Mouse (Mus musculus) kidney, adult 8-10 months (tissue): ENCODE results near the gene Fbxl18.

ENCODE experiments used
- DNase-seq, 2 experiments: peaks; one replicate each; pipeline ENCODE4 v3.0.0; 2022

The Fbxl18 gene

DNA sequence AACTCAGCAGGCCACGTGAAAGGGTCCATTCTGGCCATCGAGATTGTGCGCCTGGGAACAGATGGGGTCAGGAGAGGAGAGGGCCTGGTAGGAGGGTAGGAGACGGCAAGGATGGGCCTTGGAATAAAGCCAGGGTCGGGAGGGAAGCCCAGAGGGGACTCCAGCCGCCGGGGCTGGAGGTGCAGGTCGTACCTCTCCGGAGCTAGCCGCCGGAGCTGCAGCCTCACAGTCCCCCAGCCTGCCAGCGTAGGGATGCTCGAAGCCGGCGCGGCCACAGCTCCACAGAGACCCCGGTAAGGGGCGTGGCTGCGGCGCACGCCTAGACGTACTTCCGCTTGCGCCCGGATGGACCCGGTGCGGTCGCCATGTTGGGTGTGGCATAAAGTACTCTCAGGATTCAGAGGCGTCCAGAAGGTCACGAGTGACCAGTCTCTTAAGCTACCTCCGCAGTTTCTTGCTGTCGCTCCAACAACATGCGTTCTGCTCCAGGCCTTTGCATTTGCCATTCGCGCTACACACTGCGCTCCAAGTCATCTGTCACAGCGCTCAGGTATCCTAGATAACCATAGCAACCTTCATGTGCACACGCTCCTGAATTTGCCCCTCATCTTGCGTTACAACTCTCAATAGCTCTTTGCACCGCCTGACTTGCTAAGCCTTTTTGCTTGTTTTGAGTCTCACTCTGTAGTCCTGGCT lies at the start of gene Fbxl18:
TSS of gene Fbxl18 (minus strand) at position 504 of the 696 bp plus-strand sequence.
- peak; percentile 88 to 92 for DNase-seq

DNA sequence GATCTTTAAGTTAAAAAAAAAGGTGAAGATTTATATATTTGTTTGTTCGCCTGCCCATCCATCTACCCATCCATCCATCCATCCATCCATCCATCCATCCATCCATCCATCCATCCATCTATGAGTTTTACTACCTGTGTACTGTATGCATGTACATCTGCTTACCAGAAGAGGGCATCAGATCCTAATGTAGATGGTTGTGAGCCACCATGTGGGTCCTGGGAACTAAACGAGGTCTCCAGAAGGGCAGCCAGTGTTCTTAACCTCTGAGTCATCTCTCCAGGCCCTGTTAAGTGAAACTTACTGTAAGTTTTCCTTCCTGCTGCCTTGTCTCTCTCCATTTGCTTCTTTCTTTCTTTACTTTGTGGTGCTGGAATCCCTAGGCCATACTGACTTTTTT lies 45.2 kb upstream of the Fbxl18 start:
- no peak for DNase-seq

DNA sequence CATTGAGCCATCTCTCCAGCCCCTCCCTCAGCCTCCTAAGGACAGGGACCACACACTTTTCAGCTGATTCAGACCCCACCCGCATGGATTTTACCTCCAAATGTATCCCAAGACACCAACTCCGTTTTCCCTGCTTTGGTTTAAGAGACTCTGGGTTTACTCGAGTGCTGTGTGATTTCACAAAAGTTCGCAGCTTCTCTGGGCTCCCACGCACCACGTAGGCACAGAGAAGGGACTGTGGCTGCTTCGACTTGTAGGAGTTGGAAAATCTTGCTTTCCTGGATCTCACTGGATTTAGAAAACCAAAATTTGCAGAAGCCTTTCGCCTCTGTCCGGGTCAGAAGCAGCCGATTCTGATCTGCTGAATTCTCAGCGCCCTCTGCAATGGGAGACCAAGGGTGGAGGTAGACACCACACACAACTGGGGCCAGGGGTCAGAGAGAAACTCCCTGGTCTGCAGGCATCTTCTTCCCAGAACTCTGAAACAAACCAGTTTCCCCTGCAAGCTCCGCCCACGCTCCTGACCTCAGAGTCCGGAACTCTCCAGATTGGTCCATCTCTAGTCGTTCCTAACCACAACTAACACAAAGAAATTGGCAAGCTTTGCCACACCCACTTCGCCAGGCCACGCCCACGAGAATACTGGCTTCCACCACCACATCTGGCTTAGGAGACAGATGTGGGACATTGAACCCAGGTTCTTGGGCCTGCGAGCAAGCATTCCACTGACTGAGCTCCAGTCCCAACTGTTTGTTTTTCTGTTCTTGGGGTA lies 42.9 kb upstream of the Fbxl18 start:
- DNase-seq = peak in 1 of 2 experiments; percentile 25

DNA sequence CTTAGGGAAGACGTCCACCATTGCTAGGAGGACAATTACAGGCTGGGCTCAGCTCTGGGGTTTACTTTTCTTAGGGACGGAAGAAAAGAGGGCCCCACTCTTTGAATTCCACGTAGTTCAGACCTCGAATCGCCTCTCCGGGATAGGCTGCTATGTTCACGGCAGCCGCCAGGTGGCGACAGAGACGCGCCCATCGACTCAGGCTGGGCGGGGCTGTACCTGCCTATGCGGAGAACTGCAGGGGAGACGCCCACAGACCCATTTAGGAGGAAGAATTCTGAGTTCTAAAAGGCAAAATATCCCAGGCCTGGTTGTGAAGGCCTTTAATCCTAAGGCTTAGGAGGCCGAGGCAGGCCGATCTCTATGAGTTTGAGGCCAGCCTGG lies 41.1 kb upstream of the Fbxl18 start:
- peak; percentile 61 to 80 for DNase-seq

DNA sequence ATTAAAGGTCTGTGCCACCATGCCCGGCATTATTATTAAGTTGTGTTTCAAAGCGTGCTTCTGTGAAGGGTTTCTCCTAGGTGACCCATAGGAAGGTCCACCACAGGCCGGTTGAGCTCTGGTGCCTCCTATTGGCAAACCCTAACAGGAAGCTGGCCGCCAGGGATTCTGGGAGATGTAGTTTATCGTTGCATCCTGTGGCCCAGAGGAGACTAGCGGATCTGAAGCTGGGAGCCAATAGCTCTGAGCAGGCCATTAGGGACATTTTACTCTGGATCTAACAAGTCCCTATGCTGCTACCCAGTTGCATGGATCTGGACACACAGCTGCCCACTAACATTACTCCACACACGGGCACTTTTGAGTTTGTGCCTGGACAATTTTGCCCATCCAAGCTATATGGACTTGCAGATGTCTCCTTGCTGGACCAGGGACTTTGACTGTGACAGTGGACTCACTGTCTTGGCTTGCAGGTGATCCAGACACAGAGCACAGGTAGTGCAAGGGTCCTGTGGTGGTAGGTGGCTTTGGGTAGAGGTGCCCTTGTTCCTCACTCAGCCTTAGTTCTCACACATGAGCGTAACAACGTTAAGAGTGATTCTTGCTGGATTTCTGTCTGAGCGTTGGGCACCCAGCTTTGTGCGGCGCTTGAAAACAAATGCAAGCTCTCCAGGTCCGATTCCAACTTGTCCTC lies 40.6 kb upstream of the Fbxl18 start:
- peak; percentile 86 to 90 for DNase-seq

DNA sequence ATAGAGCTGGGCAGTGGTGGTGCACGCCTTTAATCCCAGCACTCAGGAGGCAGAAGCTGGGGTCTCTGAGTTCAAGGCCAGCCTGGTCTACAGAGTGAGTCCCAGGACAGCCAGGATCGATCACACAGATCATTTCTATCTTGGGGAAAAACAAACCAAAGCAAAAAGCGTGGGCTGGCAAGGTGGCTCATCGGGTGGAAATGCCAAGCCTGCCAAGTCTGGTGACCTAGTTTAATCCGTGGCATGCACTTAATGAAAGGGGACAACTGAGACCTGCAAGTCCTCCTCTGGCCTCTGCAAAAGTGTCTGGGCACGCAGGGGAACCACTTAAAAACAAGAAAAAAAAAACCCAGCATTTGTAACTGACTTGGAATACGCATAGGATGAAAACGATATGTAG lies 37.5 kb upstream of the Fbxl18 start:
- DNase-seq = no peak

DNA sequence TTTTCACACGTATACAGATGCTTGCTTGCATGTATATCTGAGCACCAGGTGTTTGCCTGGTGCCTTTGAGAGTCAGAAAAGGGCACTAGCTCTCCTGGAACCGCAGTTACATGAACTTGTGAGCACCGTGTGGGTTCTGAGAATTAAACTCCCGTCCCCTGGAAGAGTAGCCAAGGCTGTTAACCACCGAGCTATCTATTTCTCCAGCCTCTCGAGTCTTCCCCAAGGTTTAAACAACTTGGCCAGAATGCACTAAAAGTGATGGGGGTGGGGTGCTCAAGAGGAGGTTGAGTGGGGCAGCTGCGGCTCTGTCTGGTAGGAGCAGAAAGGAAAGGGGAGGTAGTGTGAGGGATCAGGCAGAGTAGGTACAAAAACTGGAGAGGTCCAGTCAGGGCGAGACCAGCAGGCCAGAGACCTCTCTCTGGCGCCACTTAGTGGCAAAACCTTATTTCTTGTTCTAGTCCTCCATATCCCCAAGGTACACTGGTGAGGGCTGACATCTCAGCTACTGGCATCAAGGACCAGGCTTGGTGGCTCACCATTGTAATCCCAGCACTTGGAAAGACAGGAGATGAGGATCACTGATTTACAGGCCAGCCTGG lies 37.0 kb upstream of the Fbxl18 start:
- DNase-seq = peak; percentile 87

DNA sequence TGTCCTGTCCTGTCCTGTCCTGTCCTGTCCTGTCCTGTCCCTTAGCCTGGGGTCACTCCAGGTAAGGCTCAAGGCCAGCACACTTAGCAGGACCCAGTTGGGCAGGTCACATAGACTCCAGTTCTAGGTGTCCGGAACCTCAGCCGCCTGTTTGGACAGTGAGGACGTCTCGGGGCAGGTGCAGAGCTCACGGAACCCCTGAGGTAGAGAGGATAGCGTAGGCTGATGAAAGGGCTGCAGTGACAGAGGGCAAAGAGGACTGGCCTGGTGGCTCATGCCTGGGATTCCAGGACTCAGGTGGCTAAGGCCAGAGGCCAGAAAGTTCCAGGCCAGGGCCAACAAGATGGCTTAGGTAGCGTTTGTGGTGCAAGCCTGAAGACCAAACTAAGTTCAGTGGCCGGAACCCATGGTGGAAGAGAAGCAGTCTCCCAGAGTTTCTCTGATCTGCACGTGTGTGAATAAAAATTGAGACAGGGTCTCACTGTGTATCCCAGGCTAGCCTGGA lies 36.1 kb upstream of the Fbxl18 start:
- peak in 1 of 2 experiments; percentile 11 for DNase-seq

DNA sequence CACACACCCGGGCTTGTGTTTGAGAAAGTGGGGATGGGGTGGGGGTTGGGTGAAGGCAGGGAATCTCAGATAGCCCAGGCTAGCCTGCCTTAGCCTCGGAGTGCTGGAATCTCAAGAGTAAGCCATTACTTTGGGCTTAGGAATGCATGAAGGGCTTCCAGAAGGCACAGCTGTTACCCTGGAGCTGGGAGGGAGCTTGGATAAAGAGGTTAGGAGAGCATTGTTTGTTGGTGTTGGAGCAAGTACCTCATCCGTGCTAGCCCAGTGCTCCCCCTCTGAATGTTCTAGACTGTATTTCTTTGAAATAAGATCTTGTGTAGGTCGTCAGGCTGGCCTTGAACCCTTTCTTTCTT lies 34.2 kb upstream of the Fbxl18 start:
- DNase-seq = no peak

DNA sequence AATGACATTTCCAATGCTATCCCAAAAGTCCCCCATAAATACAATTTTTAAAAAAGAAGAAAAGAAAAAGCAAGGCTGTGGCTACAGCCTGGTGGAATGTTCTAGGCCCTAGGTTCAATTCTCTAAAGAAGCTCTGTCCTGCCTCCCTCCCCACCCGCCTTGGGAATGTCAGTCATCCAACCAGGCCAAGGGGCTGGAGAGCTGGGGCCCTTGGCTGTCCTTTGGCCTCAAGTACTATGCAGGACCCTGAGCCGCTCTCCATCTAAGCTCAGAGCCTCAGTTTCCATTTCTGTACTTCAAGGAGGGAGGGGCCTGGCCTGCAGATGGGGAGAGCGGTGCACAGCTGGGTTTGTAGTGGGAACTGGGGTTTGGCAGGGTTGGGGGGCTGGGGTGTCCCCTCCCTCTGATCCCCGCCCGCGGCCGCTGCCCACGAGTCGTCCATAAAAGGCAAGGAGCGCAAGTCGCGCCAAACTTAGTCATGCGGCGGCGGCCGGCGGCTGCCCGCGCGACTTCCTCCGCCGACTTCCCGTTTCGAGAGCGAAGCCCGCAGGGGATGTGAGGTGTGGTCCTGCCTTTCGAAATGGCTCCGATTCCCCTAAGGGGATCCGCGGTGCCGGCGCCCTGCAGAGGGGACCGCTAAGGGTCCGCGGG lies 33.7 kb upstream of the Fbxl18 start:
- peak; percentile 67 to 76 for DNase-seq

DNA sequence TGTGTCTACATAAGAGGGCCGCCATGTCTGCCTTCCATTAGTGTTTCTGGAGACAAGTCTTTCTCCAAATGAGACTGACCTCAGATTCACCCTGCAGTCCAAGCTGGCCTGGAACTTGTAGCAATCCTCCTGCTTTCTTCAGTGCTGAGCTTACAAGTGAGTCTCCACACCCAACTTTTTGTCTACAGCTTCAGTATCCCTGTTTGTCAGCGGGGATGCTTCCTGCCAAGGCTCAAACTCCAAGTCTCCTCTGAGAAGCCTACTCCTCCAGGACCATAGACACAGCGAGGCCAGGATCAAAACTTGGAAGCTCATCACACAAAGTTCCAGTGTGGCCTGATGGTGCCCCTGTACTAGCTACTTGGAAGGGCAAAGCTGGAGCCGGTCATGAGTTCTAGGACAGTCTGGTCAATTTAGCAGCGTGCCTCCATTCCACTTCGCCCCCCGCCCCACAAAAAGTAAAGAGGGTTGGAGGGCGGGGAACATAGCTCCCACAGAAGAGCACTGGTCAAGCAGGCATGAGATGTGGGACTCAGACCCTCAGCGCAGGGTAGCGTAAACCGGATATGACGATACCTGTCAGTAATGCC lies 32.2 kb upstream of the Fbxl18 start:
- DNase-seq = no peak

DNA sequence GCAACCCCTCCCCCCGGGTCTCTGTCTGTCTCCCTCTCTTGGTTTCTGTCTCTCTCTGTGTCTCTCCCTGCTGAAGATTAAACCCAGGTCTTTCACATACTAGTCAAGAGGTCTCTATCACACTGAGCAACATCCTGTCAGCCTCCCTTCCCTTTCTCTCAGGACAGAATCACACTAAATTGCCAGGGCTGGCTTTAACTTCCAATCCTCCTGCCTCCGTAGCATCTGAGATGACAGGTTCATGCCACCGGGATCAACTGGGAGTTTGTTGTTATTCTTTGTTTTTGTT lies 31.7 kb upstream of the Fbxl18 start:
- DNase-seq = no peak

DNA sequence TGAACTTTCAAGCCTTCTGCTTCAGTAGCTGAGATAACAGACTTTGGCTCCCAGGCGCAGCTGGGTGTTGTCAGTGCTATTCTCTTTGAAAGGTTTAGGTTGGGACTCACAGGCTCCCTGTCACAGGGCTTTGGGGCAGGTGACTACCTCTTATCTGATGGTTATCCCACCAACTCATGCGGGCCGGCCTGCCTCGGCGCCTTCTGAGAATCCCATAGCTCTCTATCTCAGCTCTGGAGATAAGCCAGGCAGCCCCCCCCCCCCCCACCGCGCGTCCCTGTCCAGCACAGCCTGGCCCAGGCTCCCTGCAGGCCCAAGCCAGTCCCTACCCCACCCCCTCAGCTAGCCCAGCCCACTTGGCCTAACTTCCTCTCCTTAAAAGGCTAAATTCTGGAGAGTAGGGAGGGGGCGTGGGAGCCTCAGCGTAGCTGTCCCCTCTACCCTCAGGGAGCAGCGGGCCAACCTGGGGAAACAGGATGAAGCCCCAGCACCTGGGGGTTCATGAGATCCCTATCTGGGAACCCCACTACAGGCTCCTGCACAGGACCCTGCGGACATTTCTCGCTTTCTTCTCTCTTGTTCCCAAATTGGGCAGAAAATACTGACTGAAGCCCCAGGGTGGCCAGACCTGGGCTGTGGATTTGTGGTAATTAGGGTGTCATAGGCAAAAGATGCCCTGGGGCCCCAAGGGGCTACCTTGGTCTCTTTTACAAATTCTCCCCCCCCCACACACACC lies 31.2 kb upstream of the Fbxl18 start:
- DNase-seq = peak; percentile 41 to 47

DNA sequence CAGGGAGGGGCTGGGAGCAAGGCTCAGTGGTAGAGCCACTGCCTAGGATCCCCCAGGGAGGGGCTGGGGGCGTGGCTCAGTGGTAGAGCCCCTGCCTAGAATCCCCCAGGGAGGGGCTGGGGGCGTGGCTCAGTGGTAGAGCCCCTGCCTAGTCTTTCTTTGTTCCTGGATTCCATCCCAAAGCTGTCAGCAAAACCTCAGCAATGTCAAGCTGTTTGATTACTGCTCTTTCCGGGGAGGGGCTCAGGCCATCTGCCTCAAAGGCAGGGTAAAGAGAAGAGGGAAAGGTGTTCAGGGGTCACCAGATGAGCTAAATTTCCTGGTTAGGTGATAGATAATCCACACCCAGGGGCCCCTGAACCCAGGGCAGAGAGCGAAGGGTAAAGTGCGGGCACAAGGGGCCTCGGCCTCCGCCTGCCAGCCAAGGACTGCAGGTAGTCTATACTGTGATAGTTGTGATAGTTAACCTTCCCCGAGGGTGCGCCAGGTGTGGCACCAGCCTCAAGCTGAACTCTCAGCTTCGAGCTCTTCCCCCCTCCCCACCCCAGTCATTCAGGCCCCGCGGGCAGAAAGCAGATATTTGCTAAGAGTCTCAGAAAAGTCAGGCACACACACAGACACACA lies 29.2 kb upstream of the Fbxl18 start:
- peak in 1 of 2 experiments; percentile 16 for DNase-seq

DNA sequence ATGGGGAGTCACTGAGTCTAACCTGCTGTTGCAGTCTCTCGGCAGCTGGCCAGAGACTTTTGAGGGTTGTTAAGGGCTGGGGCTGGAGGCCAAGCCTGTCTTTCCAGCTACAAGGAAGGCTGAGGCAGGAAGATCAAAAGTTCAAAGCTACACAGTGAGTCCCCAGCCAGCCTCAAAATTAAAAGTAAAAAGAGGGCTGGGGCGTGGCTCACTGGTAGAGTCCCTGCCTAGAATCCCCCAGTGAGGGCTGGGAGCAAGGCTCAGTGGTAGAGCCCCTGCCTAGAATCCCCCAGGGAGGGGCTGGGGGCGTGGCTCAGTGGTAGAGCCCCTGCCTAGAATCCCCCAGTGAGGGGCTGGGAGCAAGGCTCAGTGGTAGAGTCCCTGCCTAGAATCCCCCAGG lies 28.6 kb upstream of the Fbxl18 start:
- no peak for DNase-seq

DNA sequence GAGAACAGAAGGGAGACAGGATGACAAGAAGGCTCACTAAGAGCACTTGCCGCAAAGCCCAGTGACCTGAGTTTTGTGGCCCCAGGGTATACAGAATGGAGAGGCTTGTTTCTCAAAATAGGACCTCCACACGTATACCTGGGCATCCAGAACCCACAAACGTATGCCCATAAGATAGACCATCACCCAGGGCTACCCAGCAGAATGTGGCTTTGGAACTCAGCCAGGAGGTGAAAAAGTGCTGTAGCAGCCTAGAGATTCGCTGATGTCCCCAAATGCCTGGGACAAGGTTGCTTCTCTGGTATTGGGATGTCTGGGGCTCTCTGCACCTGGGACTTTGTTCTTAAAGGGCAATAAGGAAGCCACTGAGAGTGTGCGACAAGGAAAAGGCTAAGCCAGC lies 27.0 kb upstream of the Fbxl18 start:
- no peak for DNase-seq

DNA sequence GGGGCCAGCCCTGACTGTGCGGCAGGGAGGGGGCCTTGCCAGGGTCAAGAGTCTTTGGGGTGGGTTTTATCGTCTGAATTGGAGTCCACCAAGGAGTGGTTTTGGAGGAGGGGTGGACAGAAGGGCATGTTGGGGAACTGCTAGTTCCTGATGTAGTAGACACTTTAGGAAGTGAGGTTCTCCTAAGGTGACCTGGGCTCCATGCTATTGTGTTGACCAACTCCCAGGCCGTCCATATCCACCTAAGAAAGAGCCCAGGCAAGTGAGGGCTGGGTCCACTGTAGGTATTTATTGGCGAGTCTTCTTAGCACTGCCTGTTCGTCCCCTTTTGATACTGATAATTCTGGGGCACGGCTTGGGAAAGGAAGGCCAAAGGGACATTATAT lies 25.8 kb upstream of the Fbxl18 start:
- no peak for DNase-seq

DNA sequence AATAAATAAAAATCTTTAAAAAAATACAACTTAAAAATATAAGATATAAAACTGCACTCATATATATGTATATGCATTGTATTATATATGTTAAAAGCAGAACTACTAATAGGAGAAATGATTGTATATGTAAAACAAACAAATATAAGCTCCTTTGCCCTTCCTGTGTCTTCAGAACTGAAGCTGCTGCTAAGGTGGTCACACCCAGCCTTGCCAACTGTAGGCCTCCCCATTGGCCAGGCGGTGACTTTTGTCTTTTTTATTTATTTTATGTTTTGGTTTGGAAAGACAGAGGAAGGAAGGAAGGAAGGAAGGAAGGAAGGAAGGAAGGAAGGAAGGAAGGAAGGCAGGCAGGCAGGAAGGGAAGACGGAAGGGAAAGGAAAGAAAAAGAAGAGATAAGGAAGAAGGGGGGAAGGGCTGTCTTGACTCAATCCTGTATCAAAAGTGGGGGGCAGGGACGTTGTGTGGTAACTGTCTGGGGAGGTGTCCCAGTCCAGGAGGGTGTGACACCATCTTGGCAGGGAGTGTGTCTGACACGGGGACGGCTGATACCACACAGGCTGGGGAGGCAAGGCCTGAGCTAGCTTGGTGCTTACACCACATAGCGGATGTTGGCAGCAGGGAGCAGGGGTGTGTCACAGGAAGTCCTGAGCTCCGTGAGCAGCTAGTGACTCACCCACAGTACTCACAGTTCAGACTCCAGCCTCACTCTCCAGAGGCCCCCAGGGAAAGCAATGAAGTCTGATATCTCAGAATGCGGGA lies 25.3 kb upstream of the Fbxl18 start:
- peak; percentile 60 to 73 for DNase-seq

DNA sequence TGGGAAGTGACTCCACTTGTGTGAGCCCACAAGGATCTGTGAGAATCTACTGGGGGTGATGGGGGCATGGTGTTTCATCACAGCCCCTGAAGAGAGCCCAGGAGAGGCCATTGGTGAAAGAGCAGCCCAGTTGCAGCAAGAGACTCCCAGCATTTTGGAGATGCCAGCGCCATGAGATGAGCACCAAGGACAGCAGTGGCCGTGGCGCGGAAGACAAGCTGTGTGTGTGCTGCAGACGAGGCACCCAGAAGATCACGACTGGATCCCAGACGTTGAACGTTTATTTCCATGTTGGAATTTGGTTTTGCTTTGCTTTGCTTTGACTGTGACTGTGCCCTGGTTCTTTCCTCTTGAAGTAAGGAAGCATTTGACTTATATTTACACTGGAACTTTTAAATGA lies 22.2 kb upstream of the Fbxl18 start:
- DNase-seq = no peak

DNA sequence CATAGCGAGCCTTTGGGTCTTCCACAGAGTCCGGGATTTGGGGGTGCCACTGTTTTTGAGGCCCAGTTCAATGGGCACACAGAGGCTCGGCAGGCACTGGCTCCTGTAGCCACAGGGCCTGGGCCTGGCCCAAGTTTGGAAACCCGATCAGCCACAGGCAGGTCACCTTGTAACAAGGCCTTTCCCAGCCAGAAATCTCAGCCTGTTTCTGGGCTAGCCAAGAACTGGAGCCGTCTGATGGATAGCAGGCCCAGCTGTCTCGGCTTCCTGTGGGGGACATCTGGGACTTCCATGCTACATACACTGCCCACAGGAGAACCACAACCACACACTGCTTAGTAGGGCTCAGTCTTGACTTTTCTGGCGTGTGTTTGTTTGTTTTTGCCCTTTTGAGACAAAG lies 21.4 kb upstream of the Fbxl18 start:
- DNase-seq = no peak

DNA sequence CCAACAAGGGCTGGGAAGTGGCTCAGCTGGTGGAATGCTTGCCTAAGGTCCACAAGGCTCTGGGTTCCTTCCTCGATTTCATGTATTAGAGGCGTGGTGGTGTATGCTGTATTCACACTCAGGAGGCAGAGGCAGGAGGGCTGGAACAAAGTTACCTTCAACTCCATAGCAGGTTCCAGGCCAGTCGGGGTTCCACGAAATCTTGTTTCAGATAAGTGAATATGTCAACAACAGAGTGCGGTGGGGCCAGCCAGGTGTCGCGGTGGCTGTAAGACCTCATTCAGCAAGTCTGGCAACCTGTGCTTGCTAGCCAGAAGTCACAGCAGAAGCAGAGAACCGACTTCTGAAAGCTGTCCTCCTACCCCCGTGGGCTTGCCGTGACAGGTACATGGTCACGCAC lies 20.0 kb upstream of the Fbxl18 start:
- no peak for DNase-seq
